Mouse (Mus musculus): ENCODE measurements around the gene Gm14325.
A peak's percentile ranks its signal among the peaks of the same experiment; 100 is the strongest.
"Not testable (repeated sequence)": the region's sequence is repeated elsewhere in the genome, so short reads cannot be mapped to it uniquely, and the experiment has no call there.

Gene Gm14325

GRCm38 (mm10) chr2:177839901-177840663 lies at the start of gene Gm14325:
Gm14325 (minus strand) TSS chr2:177840336.
- DNase-seq (ENCODE audit: low read depth, low spot score), result peak; percentile 39

- not testable (repeated sequence) for DNase-seq (ENCODE audit: low read depth, low spot score)
Measured at GRCm38 (mm10) chr2:177887743-177888142, 47.6 kb upstream of the Gm14325 start.

- DNase-seq (ENCODE audit: low read depth, low spot score), result not testable (repeated sequence)
Measured at GRCm38 (mm10) chr2:177862254-177862653, 22.1 kb upstream of the Gm14325 start.

- DNase-seq (ENCODE audit: low read depth, low spot score), result not testable (repeated sequence)
Measured at GRCm38 (mm10) chr2:177843666-177844065, 3.5 kb upstream of the Gm14325 start.

- DNase-seq (ENCODE audit: low read depth, low spot score), result not testable (repeated sequence)
Measured at GRCm38 (mm10) chr2:177836756-177837155, 3.4 kb downstream of the Gm14325 start.

- DNase-seq (ENCODE audit: low read depth, low spot score), result not testable (repeated sequence)
Measured at GRCm38 (mm10) chr2:177835733-177836536, 4.2 kb downstream of the Gm14325 start.

- DNase-seq (ENCODE audit: low read depth, low spot score), result not testable (repeated sequence)
Measured at GRCm38 (mm10) chr2:177821952-177822351, 18.2 kb downstream of the Gm14325 start.

GRCm38 (mm10) chr2:177806170-177806569 lies 34.0 kb downstream of the Gm14325 start:
- not testable (repeated sequence) for DNase-seq (ENCODE audit: low read depth, low spot score)

- DNase-seq (ENCODE audit: low read depth, low spot score), result not testable (repeated sequence)
Measured at GRCm38 (mm10) chr2:177787351-177787750, 52.8 kb downstream of the Gm14325 start.

Data from embryo, embryonic 11.5 days (tissue).